8 mouse cellular contexts compared by ENCODE assay signal in the genomic region with DNA sequence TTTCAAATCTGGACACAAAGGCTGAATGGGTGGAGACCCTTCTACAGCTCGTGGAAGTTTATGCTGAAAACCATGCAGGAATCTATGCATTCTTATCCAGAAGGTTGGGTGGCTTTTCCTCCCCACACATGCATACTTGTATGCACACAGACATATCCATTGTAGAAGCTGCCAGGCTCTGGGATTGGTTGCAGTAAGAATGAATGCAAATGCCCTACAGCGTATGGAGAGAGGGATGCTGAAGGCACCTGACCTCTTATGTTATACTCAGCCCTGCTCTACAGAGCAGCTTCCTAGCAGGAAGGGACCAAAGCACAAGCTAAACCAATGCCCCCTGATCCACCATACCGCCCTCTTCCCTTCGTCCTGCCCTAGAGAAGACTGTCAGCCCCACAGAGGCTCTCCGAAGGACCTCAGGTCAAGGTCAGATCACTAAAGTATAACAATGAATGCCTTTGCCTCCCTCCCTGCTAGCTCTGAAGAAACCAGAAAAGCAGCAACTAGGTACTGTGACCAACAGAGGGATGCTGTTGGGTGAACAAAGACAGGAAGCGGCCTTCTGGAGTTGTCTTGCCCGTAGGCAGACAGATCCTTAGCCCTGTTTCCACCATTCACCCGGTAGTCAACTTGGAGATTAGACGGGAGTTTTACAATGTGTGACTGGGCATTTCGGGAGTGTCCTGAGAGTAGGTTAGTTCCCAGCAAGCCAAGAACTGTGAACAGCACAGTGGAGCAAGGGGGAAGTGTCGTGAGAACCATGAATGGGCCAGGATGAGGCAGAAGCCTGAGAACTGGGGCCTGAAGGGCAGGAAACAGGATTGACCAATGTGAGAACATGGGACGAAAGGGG. TPM values are rescaled to one million over a fixed set of nuclear protein-coding genes. Genes with fewer than 3 reads are reported as not detected.
DNase-seq lines count a peak whose midpoint lies in the region; ATAC-seq and TF ChIP-seq lines count a peak whose summit lies in the region.

No protein-coding gene starts in this region.

- no peaks in the 10 kb centered on the region for H3K27me3 ChIP-seq in E14TG2a.4 (ENCODE audit: insufficient read depth, low read length)
- H3K27me3 ChIP-seq in forebrain, embryonic 15.5 days, result no peaks in the 10 kb centered on the region
- H3K27me3 ChIP-seq in liver, embryonic 13.5 days, result peaks cover 35% of the 10 kb centered on the region

- H3K9me3 ChIP-seq in E14TG2a.4 (ENCODE audit: low read length), result peaks cover 17% of the 10 kb centered on the region
- no peaks in the 10 kb centered on the region for H3K9me3 ChIP-seq in forebrain, embryonic 15.5 days
- no peaks in the 10 kb centered on the region for H3K9me3 ChIP-seq in liver, embryonic 13.5 days (replicated peaks)

- peaks cover 67% of the 10 kb centered on the region for H3K4me1 ChIP-seq in E14TG2a.4 (replicated peaks; ENCODE audit: low read depth, low read length)
- peaks cover 43% of the 10 kb centered on the region for H3K4me1 ChIP-seq in forebrain, embryonic 15.5 days
- H3K4me1 ChIP-seq in liver, embryonic 13.5 days (replicated peaks), result peaks cover 4% of the 10 kb centered on the region; the same call in 1 of the 2 replicates

- ATAC-seq in forebrain, embryonic 15.5 days (replicated peaks), result peak; percentile 57
- ATAC-seq in liver, embryonic 13.5 days (ENCODE audit: low read depth), result no peak

- DNase-seq in gastrocnemius, adult 2 months, result peak; percentile 13
- DNase-seq in gastrocnemius, postnatal 10 days, result no peak
- DNase-seq in liver, embryonic 13.5 days, result no peak
- DNase-seq in thymus, postnatal 36 days, result no peak
- no peak for DNase-seq in thymus, postnatal 4 days
- DNase-seq in left cerebral cortex, adult 11 months (ENCODE audit: low spot score), result no peak

- peak overlapping the region; percentile 75 for H3K4me3 ChIP-seq in gastrocnemius, adult 2 months
- H3K4me3 ChIP-seq in E14TG2a.4 (replicated peaks; ENCODE audit: low read length), result peak overlapping the region; percentile 73
- peak overlapping the region; percentile 80 for H3K4me3 ChIP-seq in forebrain, embryonic 15.5 days
- H3K4me3 ChIP-seq in liver, embryonic 13.5 days (replicated peaks), result peak overlapping the region; percentile 34; the same call in 1 of the 2 replicates

- H3K27ac ChIP-seq in gastrocnemius, adult 2 months, result peak overlapping the region; percentile 95
- peak overlapping the region; percentile 98 for H3K27ac ChIP-seq in forebrain, embryonic 15.5 days (replicated peaks)
- no peak overlapping the region for H3K27ac ChIP-seq in liver, embryonic 13.5 days

- H3K4me2 ChIP-seq in forebrain, embryonic 15.5 days (replicated peaks), result peak overlapping the region; percentile 67
- H3K4me2 ChIP-seq in liver, embryonic 13.5 days, result peak overlapping the region; percentile 50; the same call in 1 of the 2 replicates

- intact Hi-C loops in gastrocnemius, adult 2 months (cut with DNase I), result loop anchor here (2.0 to 10.0 kb wide), 2 partner anchors 24 to 362 kb away; a partner anchor contains a TSS

- no peaks in the 10 kb centered on the region for H3K36me3 ChIP-seq in E14TG2a.4 (ENCODE audit: insufficient read depth, low read length)
- H3K36me3 ChIP-seq in forebrain, embryonic 15.5 days, result no peaks in the 10 kb centered on the region
- H3K36me3 ChIP-seq in liver, embryonic 13.5 days, result no peaks in the 10 kb centered on the region

- WGBS in forebrain, embryonic 15.5 days, result 70% methylated on average over 12 of the region's 12 CpGs
- 50% methylated on average over 12 of the region's 12 CpGs for WGBS in liver, embryonic 13.5 days (ENCODE audit: insufficient replicate concordance)

- TF ChIP-seq CTCF in gastrocnemius, adult 2 months (IDR thresholded peaks at IDR 0.05), result no peak
- no peak for TF ChIP-seq CTCF in E14TG2a.4 (conservative IDR thresholded peaks at IDR 0.05; ENCODE audit: low read length)

- peak overlapping the region; percentile 89 for H3K9ac ChIP-seq in forebrain, embryonic 15.5 days (replicated peaks)
- no peak overlapping the region for H3K9ac ChIP-seq in liver, embryonic 13.5 days

RNA-seq across cellular contexts. Expression of a gene that starts 21.6 kb away (rescaled TPM):
- not detected for total RNA-seq in gastrocnemius, adult 2 months (2021)
- total RNA-seq in gastrocnemius, postnatal 10 days (2021), result not detected
- 0.65 and 0.70 TPM in 2 replicates for polyA plus RNA-seq in forebrain, embryonic 15.5 days (2015; fragmentation: Nextera tagmentation; extraction: Ambion mirVana)
- polyA plus RNA-seq in liver, embryonic 13.5 days (2015; fragmentation: Nextera tagmentation; extraction: Ambion mirVana), result not detected in 2 replicates

RNA-seq across cellular contexts. Expression of a gene that starts 25.5 kb away (rescaled TPM):
- total RNA-seq in gastrocnemius, adult 2 months (2021), result 10 to 100 TPM; 19.0 to 29.6 TPM
- total RNA-seq in gastrocnemius, postnatal 10 days (2021), result 10 to 100 TPM; 30.3 to 33.9 TPM
- polyA plus RNA-seq in forebrain, embryonic 15.5 days (2015; fragmentation: Nextera tagmentation; extraction: Ambion mirVana), result 59.8 and 64.3 TPM in 2 replicates
- 0.75 and 0.82 TPM in 2 replicates for polyA plus RNA-seq in liver, embryonic 13.5 days (2015; fragmentation: Nextera tagmentation; extraction: Ambion mirVana)

RNA-seq across cellular contexts. Expression of a gene that starts 34.4 kb away (rescaled TPM):
- 10 to 100 TPM; 55.7 to 57.8 TPM for total RNA-seq in gastrocnemius, adult 2 months (2021)
- 10 to 100 TPM; 28.0 to 34.7 TPM for total RNA-seq in gastrocnemius, postnatal 10 days (2021)
- polyA plus RNA-seq in forebrain, embryonic 15.5 days (2015; fragmentation: Nextera tagmentation; extraction: Ambion mirVana), result 10.7 and 12.5 TPM in 2 replicates
- 0.95 and 0.98 TPM in 2 replicates for polyA plus RNA-seq in liver, embryonic 13.5 days (2015; fragmentation: Nextera tagmentation; extraction: Ambion mirVana)

RNA-seq across cellular contexts. Expression of a gene that starts 47.1 kb away (rescaled TPM):
- not detected for total RNA-seq in gastrocnemius, adult 2 months (2021)
- total RNA-seq in gastrocnemius, postnatal 10 days (2021), result under 1 TPM in 1 of 2 experiments, not detected in 1; 0.61 TPM
- polyA plus RNA-seq in forebrain, embryonic 15.5 days (2015; fragmentation: Nextera tagmentation; extraction: Ambion mirVana), result 4.3 TPM in 2 replicates
- 0.48 and 0.70 TPM in 2 replicates for polyA plus RNA-seq in liver, embryonic 13.5 days (2015; fragmentation: Nextera tagmentation; extraction: Ambion mirVana)
